Mouse (Mus musculus): ENCODE data around the gene Rbm44. TPM values are rescaled to one million over a fixed set of nuclear protein-coding genes. Genes with fewer than 3 reads are reported as not detected.

The Rbm44 gene
- polyA plus RNA-seq, 1 experiment from 2014 or later = 0.16 TPM

DNA sequence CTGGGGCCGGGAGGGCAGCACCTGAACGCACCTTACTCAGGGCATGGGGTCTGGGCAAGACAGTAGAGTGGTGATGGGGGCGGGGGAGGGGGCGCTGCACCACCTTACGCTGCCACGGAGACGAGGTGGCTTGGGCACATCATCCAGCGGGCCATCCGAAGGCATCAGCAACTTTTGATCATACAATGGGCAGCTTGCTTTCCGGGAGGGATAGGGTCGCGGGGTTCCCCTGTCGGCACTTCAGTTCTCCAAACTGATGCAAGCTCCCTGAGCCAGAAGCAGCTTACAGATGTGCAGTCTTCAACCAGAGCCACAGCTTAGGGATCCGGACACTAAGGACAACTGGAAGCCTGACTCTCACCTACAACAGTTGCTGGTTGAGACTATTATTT is 35.3 kb downstream of the Rbm44 start:
- H3K4me3 ChIP-seq = peak overlapping the region; percentile 41
- H3K36me3 ChIP-seq = no peaks in the 10 kb centered on the region
- H3K9ac ChIP-seq = peak overlapping the region; percentile 71
- WGBS = 8% methylated on average over 14 of the region's 14 CpGs
- no peaks in the 10 kb centered on the region for H3K9me3 ChIP-seq
- no peak for ATAC-seq (ENCODE audit: low FRiP score)
- no peak overlapping the region for H3K27ac ChIP-seq
- peak overlapping the region; percentile 72 for H3K4me2 ChIP-seq
- H3K27me3 ChIP-seq = peaks cover 38% of the 10 kb centered on the region
- peaks cover 25% of the 10 kb centered on the region for H3K4me1 ChIP-seq (replicated peaks)

DNA sequence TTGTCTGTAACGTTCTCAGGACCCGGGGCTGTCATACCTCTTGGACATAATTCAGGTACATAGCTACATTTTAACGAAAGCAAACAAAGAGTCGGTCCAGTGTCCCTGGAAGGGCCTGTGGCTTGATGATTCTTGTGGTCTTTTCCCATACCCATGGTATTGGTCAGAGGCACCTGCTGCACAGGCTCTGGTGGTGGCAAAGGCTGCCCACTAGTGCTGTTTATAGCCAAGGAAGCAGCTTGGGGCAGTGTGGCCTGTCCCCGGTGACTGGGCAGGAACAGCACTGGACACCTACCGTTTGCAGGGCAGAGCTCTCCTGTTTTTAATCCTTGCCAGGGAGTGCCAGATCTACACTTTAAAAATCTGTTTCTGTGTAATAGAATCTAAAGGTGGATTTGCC is 35.8 kb downstream of the Rbm44 start:
- 81% methylated on average over 6 of the region's 6 CpGs for WGBS
- Histone ChIP-seq H3K9ac (no peak overlapping the region), H3K9me3 (no peaks in the 10 kb centered on the region), H3K4me3 (no peak overlapping the region), H3K27me3 (peaks cover 38% of the 10 kb centered on the region), H3K4me2 (peak overlapping the region; percentile 72; the same call in 1 of the 2 replicates), H3K4me1 (replicated peaks) (peaks cover 25% of the 10 kb centered on the region), H3K36me3 (no peaks in the 10 kb centered on the region), H3K27ac (no peak overlapping the region)
- ATAC-seq (ENCODE audit: low FRiP score) = no peak

DNA sequence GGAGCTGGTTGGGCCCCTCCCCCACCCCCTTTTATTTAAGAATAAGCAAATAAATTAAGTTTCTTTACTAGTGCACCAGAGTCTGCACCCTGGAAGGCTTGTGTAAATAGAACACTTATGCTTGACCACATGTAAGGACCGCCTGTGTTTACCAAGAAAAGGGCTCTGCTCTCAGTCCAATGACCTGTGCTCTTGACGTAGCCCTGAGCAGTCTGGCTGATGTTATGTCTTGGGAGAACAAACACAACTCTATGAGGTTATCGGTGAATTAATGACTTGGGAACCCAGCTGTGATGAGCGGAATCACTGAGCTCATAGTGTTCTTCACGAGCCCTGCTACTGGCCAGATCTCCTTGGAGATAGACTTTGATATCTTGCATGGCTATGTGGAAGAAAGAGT is 36.4 kb downstream of the Rbm44 start:
- Histone ChIP-seq H3K4me1 (replicated peaks) (peaks cover 25% of the 10 kb centered on the region), H3K27ac (no peak overlapping the region), H3K36me3 (no peaks in the 10 kb centered on the region), H3K9me3 (no peaks in the 10 kb centered on the region), H3K4me3 (no peak overlapping the region), H3K27me3 (peaks cover 38% of the 10 kb centered on the region), H3K4me2 (no peak overlapping the region), H3K9ac (no peak overlapping the region)
- WGBS = 46% methylated on average over 5 of the region's 5 CpGs
- ATAC-seq (ENCODE audit: low FRiP score) = no peak

DNA sequence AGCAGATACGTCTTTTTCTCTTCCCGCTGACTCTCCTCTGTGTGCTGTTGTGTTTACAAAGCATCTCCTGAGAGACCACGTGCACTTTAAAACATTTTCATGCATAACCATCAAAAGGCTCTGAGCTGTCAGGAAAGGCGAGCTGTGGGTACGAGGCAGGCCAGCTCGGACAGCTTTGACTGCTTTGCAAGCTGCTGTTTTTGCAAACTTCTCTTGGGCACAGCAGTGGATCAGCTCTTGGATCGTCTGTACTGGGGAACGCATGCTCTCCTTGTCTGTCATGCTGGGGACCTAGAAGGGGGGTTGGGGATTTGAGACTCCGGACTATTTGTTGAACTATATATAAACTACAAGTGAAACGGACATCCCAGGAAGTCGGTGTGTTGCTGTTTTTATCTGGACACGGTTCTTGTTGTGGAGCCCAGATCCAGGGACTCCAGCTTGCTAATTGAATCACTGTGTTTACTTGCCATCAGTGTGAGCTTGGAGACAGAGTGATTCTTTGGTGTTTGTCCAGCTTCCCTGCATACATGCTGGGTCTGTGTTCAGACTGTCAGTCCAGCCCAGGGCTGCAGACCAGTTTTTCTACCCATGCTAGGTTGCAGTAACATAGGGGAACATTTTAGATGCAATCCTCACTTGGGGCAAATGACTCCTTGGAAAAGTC is 37.0 kb downstream of the Rbm44 start:
- H3K9me3 ChIP-seq = no peaks in the 10 kb centered on the region
- H3K27me3 ChIP-seq = peaks cover 38% of the 10 kb centered on the region
- no peak overlapping the region for H3K27ac ChIP-seq
- no peak overlapping the region for H3K4me3 ChIP-seq
- H3K36me3 ChIP-seq = no peaks in the 10 kb centered on the region
- H3K9ac ChIP-seq = no peak overlapping the region
- 52% methylated on average over 12 of the region's 12 CpGs for WGBS
- H3K4me2 ChIP-seq = no peak overlapping the region
- H3K4me1 ChIP-seq (replicated peaks) = peaks cover 25% of the 10 kb centered on the region
- no peak for ATAC-seq (ENCODE audit: low FRiP score)

DNA sequence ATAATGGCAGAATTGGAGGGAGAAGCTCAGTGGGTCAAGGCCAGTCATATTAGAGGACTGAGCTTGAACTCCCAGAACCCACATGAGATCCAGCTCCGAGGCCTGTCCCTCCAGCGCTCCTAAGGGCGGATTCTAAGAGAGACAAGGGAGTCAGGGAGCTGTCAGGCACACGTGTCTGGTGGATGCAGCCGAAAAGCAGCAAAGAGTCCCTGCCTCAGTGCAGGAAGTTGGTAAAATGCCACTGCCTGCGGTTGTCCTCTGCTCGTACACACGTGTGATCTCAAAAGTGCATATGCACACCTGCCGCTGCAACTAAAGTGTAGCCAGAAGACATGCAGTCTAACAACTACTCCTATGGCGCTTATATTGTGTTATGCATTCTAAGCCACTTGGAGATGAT is 38.4 kb downstream of the Rbm44 start:
- no peaks in the 10 kb centered on the region for H3K9me3 ChIP-seq
- no peak overlapping the region for H3K27ac ChIP-seq
- H3K9ac ChIP-seq = no peak overlapping the region
- 88% methylated on average over 10 of the region's 10 CpGs for WGBS
- no peaks in the 10 kb centered on the region for H3K36me3 ChIP-seq
- H3K4me1 ChIP-seq (replicated peaks) = peaks cover 25% of the 10 kb centered on the region
- peaks cover 35% of the 10 kb centered on the region for H3K27me3 ChIP-seq
- H3K4me2 ChIP-seq = no peak overlapping the region
- no peak overlapping the region for H3K4me3 ChIP-seq
- no peak for ATAC-seq (ENCODE audit: low FRiP score)

DNA sequence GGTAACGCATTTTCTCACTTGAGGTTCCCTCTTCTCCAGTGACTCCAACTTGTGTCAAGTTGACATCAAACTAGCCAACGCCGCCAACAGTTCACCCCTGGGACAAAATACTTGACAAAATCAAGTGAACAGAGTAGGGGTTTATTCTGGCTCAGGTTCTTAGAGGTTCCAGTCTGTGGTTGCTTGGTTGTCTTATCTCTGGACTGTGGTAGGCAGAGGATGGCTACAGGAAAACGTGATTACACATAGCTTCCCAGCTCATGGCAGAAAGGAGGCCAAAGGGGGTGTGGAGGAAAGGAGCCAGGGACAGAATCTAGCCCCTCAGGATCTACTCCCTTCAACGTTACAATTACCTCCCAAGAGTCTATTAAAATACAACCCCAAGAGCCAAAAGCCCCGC is 41.8 kb downstream of the Rbm44 start:
- no peaks in the 10 kb centered on the region for H3K36me3 ChIP-seq
- H3K4me1 ChIP-seq (replicated peaks) = peaks cover 7% of the 10 kb centered on the region; the same call in 1 of the 2 replicates
- H3K27me3 ChIP-seq = peaks cover 2% of the 10 kb centered on the region; the same call in 1 of the 2 replicates
- H3K4me2 ChIP-seq = no peak overlapping the region
- no peak overlapping the region for H3K27ac ChIP-seq
- no peak for ATAC-seq (ENCODE audit: low FRiP score)
- H3K4me3 ChIP-seq = no peak overlapping the region
- no peak overlapping the region for H3K9ac ChIP-seq
- 90% methylated on average over 6 of the region's 6 CpGs for WGBS
- no peaks in the 10 kb centered on the region for H3K9me3 ChIP-seq

DNA sequence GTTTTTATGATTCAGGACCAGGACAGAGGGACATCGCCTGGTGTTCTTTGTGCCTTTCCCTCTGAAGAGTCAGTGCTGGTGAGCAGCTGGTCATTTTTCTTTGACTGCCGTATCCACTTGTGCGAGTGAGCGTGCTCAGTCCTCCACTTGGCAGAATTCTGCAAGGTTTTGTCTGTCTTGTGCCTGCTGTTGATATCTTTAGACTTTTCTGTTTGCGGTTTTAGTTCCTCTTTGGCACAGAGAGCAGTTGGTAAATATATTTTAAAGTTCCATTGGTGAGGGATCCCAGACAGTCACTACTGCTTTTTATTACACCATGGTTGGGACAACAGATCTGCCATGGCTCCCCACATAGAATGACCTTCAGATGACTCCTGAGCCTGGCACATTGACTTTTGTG is 42.4 kb downstream of the Rbm44 start:
- no peak for ATAC-seq (ENCODE audit: low FRiP score)
- Histone ChIP-seq H3K9ac (no peak overlapping the region), H3K4me3 (no peak overlapping the region), H3K27me3 (no peaks in the 10 kb centered on the region), H3K36me3 (no peaks in the 10 kb centered on the region), H3K4me2 (no peak overlapping the region), H3K4me1 (replicated peaks) (peaks cover 4% of the 10 kb centered on the region; the same call in 1 of the 2 replicates), H3K27ac (no peak overlapping the region), H3K9me3 (no peaks in the 10 kb centered on the region)
- WGBS = 91% methylated on average over 5 of the region's 5 CpGs

DNA sequence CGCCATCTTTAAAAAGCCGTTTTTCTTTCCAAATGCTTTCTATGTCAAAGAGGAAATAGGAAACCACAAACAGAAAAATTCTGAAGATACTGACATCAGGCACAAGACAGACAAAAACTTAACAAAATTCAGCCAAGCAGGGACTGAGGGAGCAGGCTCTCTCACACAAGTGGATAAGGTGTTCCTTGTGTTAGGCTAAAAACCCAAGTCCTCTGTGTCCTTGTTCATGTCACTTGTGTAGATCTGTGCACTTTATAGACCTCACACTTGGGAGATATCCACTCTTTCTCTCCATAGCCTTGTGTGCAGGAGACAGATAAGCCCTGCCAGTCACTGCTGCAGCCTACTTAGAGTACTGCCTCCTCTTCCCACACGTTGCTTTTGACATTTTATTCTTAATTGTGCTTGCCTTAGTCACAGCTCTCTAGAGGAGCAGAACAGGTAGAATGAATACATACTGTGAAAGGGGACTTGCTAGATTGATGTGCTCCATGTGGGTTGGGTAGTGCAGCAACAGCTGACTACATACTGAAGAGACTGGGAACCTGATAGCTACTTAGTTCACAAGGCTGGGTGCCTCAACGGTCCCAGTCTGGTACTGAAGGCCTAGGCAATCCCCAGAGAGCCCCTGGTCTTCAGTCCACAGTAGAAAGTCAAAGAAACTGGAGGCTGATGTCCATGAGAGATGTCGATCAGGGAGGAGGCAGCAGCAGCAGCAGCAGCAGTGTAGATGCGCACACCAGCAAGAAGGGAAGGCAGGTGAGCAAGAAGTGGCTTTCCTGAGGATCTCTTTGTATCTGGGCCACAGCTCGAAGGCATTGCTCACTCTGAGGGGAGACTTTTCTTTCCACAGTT is 43.1 kb downstream of the Rbm44 start:
- ATAC-seq (ENCODE audit: low FRiP score) = no peak
- Histone ChIP-seq H3K4me3 (no peak overlapping the region), H3K36me3 (no peaks in the 10 kb centered on the region), H3K4me1 (replicated peaks) (no peaks in the 10 kb centered on the region), H3K9me3 (no peaks in the 10 kb centered on the region), H3K27me3 (no peaks in the 10 kb centered on the region), H3K9ac (no peak overlapping the region), H3K27ac (no peak overlapping the region), H3K4me2 (no peak overlapping the region)
- WGBS = 86% methylated on average over 7 of the region's 7 CpGs

DNA sequence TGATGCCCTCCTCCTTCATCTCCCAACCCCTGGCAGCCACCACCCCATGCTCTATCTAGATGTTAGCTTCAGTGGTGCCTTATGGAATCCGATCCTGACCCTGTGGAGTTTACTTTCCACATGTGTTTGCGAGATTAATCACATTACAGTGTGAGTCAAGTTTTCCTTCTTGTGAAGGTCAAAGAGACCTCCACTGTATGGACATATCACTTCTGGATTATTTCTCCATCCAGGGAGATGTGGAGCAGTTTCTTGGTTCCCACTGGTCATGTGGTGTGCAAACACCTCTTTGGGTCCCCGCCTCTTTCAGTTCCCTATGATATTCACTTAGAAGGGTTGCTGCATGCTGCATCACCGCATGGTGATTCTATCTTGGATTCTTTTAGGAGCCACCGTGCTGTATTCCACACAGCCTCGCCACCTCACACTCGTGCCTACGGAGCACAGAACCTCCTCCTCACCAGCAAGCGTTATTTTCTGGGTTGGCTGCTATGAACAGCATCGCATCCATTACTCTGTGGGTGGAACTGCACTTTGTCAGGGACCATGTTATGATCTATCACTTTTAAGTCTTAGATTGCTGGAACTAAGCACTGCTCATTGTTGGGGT is 44.1 kb downstream of the Rbm44 start:
- WGBS = 90% methylated on average over 10 of the region's 10 CpGs
- ATAC-seq (ENCODE audit: low FRiP score) = no peak
- Histone ChIP-seq H3K27me3 (no peaks in the 10 kb centered on the region), H3K4me3 (no peak overlapping the region), H3K9ac (no peak overlapping the region), H3K4me1 (replicated peaks) (no peaks in the 10 kb centered on the region), H3K36me3 (no peaks in the 10 kb centered on the region), H3K9me3 (no peaks in the 10 kb centered on the region), H3K4me2 (no peak overlapping the region), H3K27ac (no peak overlapping the region)

DNA sequence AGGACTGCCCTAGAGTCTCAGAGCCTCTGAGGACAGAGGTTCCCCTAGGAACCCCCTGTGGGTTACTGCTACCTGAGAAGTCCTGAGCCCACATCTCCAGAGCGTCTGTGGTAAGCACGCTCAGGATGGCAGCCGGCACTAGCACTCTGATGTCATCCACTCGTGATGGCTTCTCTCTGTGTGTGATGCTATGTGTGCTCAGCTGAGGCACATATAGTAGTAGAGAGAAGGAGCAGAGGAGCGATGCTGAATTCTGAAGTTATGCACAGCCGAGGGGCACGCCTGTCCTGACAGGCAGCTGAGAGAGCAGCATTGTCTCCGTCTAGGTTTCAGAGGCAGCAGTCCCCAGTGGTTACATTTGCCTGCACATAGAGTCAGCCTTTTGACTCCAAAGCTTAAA is 47.3 kb downstream of the Rbm44 start:
- no peak for ATAC-seq (ENCODE audit: low FRiP score)
- no peak overlapping the region for H3K4me2 ChIP-seq
- H3K4me1 ChIP-seq (replicated peaks) = no peaks in the 10 kb centered on the region
- no peaks in the 10 kb centered on the region for H3K27me3 ChIP-seq
- no peak overlapping the region for H3K4me3 ChIP-seq
- H3K27ac ChIP-seq = no peak overlapping the region
- H3K36me3 ChIP-seq = no peaks in the 10 kb centered on the region
- no peak overlapping the region for H3K9ac ChIP-seq
- H3K9me3 ChIP-seq = no peaks in the 10 kb centered on the region
- WGBS = 75% methylated on average over 8 of the region's 8 CpGs

DNA sequence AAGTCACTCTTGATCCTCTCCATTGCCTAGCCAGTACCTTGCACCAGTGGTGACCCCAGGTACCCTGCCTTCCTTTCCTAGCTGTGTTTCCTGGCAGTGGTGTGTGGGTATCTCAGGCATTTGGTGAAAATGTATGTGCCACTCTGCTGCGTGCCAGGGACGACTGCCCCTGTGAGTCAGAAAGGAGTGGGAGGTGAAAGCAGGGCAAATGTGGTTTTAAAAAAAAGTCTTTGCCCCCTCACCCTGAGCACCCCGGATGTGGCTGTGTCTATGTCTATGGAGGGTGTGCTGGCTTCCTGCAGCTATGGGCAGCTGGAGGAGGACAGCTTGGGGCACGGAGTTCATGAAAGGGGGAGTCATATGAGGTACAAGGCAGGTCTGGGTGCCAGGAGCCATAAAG is 48.4 kb downstream of the Rbm44 start:
- no peak overlapping the region for H3K4me3 ChIP-seq
- no peak overlapping the region for H3K9ac ChIP-seq
- no peaks in the 10 kb centered on the region for H3K27me3 ChIP-seq
- H3K4me1 ChIP-seq (replicated peaks) = no peaks in the 10 kb centered on the region
- no peak overlapping the region for H3K27ac ChIP-seq
- no peaks in the 10 kb centered on the region for H3K36me3 ChIP-seq
- H3K9me3 ChIP-seq = no peaks in the 10 kb centered on the region
- ATAC-seq (ENCODE audit: low FRiP score) = no peak
- no peak overlapping the region for H3K4me2 ChIP-seq
- whole genome bisulfite sequencing = 89% methylated on average over 4 of the region's 4 CpGs

DNA sequence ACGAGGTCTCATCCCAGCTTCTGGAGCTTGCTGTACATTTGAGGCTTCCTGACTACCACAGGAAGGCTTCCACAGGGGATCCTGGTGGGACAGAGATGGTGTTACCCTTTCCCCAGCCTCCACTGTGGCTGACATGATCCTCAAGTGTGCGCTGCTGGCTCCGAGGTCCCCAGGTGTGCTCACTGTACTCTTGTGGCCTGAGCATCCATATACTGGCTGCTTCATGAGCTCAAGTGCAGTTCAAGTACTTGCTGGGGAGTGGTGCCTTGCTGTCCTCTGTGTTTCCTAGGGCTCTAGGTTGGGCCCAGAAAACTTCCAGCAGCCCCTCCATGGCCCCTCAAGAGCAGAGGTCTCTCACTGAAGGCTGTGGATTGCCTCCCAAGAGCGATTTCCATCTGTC is 48.8 kb downstream of the Rbm44 start:
- H3K4me1 ChIP-seq (replicated peaks) = no peaks in the 10 kb centered on the region
- no peak overlapping the region for H3K9ac ChIP-seq
- H3K4me2 ChIP-seq = no peak overlapping the region
- H3K27me3 ChIP-seq = no peaks in the 10 kb centered on the region
- WGBS = 79% methylated on average over 4 of the region's 4 CpGs
- no peak overlapping the region for H3K27ac ChIP-seq
- no peaks in the 10 kb centered on the region for H3K36me3 ChIP-seq
- no peaks in the 10 kb centered on the region for H3K9me3 ChIP-seq
- no peak for ATAC-seq (ENCODE audit: low FRiP score)
- no peak overlapping the region for H3K4me3 ChIP-seq
